Mouse (Mus musculus) ovary, postnatal 14 days (tissue): ENCODE results near the gene Lifr.

Experiments used
- DNase-seq: peaks from one replicate; pipeline ENCODE4 v3.0.0; 2022; ENCODE audit warnings: low spot score

Gene Lifr

GRCm38 (mm10) chr15:7129127-7129943, 38.9 kb downstream of the Lifr start:
- DNase-seq, result peak; percentile 77

- DNase-seq, result no peak
Measured at GRCm38 (mm10) chr15:7129944-7130287, 39.5 kb downstream of the Lifr start.

GRCm38 (mm10) chr15:7130691-7131225, 40.3 kb downstream of the Lifr start:
- no peak for DNase-seq

GRCm38 (mm10) chr15:7132741-7133140, 42.3 kb downstream of the Lifr start:
- DNase-seq, result no peak

GRCm38 (mm10) chr15:7134454-7135052, 44.1 kb downstream of the Lifr start:
- DNase-seq, result no peak

GRCm38 (mm10) chr15:7135982-7136562, 45.7 kb downstream of the Lifr start:
- DNase-seq, result no peak

GRCm38 (mm10) chr15:7136912-7137311, 46.5 kb downstream of the Lifr start:
- DNase-seq, result no peak

GRCm38 (mm10) chr15:7137607-7138006, 47.2 kb downstream of the Lifr start:
- no peak for DNase-seq

- no peak for DNase-seq
Measured at GRCm38 (mm10) chr15:7138471-7138870, 48.1 kb downstream of the Lifr start.

GRCm38 (mm10) chr15:7140322-7140721, 49.9 kb downstream of the Lifr start:
- no peak for DNase-seq

GRCm38 (mm10) chr15:7141246-7141645, 50.8 kb downstream of the Lifr start:
- DNase-seq, result no peak

GRCm38 (mm10) chr15:7143689-7144170, 53.3 kb downstream of the Lifr start:
- DNase-seq, result no peak

- DNase-seq, result no peak
Measured at GRCm38 (mm10) chr15:7144542-7144941, 54.1 kb downstream of the Lifr start.

- no peak for DNase-seq
Measured at GRCm38 (mm10) chr15:7144942-7145341, 54.5 kb downstream of the Lifr start.

GRCm38 (mm10) chr15:7145555-7145954, 55.1 kb downstream of the Lifr start:
- DNase-seq, result no peak

- DNase-seq, result no peak
Measured at GRCm38 (mm10) chr15:7146529-7146928, 56.1 kb downstream of the Lifr start.

GRCm38 (mm10) chr15:7149796-7150195, 59.4 kb downstream of the Lifr start:
- no peak for DNase-seq

GRCm38 (mm10) chr15:7150591-7150990, 60.2 kb downstream of the Lifr start:
- no peak for DNase-seq

- no peak for DNase-seq
Measured at GRCm38 (mm10) chr15:7152116-7152760, 61.8 kb downstream of the Lifr start.

- peak; percentile 25 for DNase-seq
Measured at GRCm38 (mm10) chr15:7154010-7154736, 63.8 kb downstream of the Lifr start.

- peak; percentile 34 for DNase-seq
Measured at GRCm38 (mm10) chr15:7154737-7155090, 64.3 kb downstream of the Lifr start.

- no peak for DNase-seq
Measured at GRCm38 (mm10) chr15:7157658-7158057, 67.2 kb downstream of the Lifr start.
